Mouse (Mus musculus) lung, postnatal 10 days (tissue): ENCODE data around the gene Gm3512.
"Not testable (repeated sequence)": the region's sequence is repeated elsewhere in the genome, so short reads cannot be mapped to it uniquely, and the experiment has no call there.

ENCODE experiments used
- DNase-seq: peaks from one replicate; pipeline ENCODE4 v3.0.0; 2021

The Gm3512 gene

DNA sequence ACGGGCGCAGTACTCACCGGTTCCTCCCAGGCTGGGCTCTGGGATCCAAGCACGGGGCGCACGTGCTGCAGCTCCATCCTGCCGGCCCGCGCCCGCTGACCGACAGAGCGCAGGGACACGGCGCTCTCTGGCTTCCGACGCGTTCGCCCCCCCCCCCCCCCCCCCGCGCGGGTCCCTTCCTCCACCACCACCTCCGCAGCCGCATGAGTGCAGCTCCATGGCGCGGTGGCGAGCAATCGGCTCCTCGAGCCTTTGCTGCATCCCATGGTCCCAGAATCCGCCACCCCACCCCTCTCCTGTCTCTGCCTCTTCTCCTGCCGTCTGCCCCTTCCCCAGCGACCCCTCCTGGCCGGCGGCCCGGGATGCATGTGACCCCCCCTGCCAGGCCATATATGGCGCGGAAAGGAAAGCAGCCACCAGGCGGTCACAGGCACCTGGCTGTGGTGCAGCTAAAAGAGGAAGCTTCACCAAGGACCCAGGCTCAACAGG is at the start of gene Gm3512:
Gene Gm3512, minus strand, starts transcription at position 51 of the 489 bp plus-strand sequence.
- DNase-seq, result not testable (repeated sequence)

DNA sequence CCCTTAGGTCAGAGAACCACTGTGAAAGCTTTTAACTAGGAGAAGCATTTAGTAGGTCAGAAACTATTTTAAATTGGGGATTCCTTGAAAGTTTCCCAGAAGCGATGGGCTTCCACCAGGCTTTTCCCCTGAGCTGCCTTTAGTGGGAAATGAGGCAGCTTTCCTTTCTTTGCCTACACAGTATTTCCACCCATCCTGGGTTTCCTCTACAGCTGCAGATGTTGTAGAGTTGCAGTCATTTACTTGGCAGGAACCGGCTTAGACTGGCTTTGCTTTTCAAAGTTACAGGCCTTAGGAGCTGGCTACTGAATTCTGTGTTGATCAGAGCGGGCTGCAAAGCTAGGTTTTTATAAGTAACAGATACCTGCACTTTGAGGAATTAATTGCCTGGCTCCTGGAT is 25.7 kb upstream of the Gm3512 start:
- not testable (repeated sequence) for DNase-seq

DNA sequence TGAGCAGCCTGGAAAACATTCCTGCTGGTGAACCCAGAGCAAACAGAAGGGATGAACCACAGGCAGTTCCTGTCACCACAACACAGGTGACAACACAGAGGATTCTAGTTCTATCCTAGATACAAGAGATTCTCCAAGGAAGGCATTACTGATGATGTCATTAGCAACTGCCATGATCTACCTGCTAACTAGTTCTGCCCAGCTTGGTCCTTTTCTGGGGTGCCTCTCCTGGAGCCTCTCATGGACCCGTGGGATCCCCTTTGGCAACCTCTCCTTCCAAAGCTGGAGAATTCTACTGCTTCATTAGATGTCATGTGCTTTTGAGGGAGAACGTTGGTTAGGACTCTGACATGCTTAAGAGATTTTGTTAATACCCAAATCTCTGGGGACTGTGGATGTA is 20.1 kb upstream of the Gm3512 start, which contains the start of gene Gm16434:
Gene Gm16434, minus strand, starts transcription at position 101 of the 400 bp plus-strand sequence.
- not testable (repeated sequence) for DNase-seq

DNA sequence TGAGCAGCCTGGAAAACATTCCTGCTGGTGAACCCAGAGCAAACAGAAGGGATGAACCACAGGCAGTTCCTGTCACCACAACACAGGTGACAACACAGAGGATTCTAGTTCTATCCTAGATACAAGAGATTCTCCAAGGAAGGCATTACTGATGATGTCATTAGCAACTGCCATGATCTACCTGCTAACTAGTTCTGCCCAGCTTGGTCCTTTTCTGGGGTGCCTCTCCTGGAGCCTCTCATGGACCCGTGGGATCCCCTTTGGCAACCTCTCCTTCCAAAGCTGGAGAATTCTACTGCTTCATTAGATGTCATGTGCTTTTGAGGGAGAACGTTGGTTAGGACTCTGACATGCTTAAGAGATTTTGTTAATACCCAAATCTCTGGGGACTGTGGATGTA is 49.0 kb downstream of the Gm3512 start, which contains the start of gene Gm6676:
Gene Gm6676, minus strand, starts transcription at position 101 of the 400 bp plus-strand sequence.
- DNase-seq, result not testable (repeated sequence)

DNA sequence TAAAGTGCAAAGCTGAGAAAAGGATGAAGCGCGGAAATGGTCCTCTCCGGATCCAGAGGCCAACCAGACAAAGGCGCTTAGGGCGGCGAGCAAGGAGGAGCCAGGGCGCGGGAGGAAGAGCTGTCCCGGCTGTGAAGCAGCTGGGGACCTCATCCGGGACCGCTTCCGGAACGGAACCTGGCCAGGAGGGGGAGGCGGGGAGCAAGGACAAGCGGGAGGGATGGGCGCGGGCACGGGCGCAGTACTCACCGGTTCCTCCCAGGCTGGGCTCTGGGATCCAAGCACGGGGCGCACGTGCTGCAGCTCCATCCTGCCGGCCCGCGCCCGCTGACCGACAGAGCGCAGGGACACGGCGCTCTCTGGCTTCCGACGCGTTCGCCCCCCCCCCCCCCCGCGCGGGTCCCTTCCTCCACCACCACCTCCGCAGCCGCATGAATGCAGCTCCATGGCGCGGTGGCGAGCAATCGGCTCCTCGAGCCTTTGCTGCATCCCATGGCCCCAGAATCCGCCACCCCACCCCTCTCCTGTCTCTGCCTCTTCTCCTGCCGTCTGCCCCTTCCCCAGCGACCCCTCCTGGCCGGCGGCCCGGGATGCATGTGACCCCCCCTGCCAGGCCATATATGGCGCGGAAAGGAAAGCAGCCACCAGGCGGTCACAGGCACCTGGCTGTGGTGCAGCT is 69.1 kb downstream of the Gm3512 start:
- peak; percentile 0 for DNase-seq
